Mouse (Mus musculus) heart, postnatal 0 days (tissue): ENCODE data around the gene Sppl2a.

Experiments
- CTCF ChIP-seq: IDR thresholded peaks from 2 replicates; pipeline ENCODE4 v1.5.1; 2016; ENCODE audit warnings: antibody characterized with exemption, control low read depth, low read depth
- EP300 ChIP-seq: IDR thresholded peaks from 2 replicates; pipeline ENCODE4 v1.6.1; 2016; ENCODE audit warnings: antibody characterized with exemption, low read depth

DNA sequence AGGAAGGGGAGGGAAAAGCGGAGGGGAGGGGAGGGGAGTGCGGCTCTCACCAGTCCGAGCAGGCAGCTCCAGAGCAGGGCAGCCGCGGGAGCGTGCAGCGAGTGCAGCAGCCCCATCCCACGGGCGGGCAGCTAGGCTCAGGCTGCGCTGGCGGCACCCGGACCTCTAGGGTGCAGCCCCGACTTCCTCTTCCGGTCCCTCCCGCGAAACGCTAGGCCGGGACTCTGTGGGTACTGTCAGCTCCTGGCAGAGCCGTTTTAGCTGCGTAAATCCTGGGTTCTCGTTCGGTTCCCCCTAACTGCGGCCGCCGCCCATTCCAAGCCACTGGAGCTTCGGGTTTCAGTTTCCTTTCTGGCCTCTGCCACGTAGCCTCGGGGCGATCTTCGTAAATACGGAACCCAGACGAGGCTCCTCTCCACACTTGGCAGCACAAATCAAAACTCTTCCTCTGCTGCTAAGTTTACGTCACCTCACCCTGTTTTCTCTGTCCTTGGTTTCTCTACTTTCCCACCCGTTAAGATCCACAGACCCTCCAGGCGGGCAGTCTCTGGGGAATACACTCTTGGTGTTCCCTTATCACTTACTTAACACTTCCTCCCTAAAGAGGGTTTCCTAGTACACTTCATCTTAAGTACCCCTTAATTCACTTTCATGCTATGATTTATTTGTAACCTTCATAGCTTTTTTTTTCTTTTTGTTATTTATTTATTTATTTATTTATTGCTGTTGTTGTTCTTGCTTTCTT is at the start of gene Sppl2a:
- TF ChIP-seq CTCF (0 out of 2 replicates have a peak, but pooled peaks have one; percentile 4), EP300 (peak; percentile 55; the same call in 1 of the 2 replicates)
